Mouse (Mus musculus) granulocyte monocyte progenitor cell, adult 5-6 weeks (primary cell): ENCODE data around the gene Mogs. TPM values are rescaled to one million over a fixed set of nuclear protein-coding genes. Genes with fewer than 3 reads are reported as not detected.

ENCODE experiments used
- total RNA-seq, 2 experiments: library from RNA; stranded (forward) in 1 of 2; stranded (reverse) in 1 of 2; fragments of 200-712, 200-1000 nt in 1 of 2; fragments of >200 nt in 1 of 2; fragmentation: Nextera tagmentation in 1 of 2; gene quantifications; 2 replicates each; pipeline ENCODE4 v1.2.3; 2014 to 2017

The Mogs gene
- total RNA-seq, 2 experiments from 2014 or later = 90.1 to 158 TPM

Other genes starting within 250 kb of the Mogs start
- not detected in 2 replicates for gene Sema4f, start 175.7 kb upstream of the Mogs start, total RNA-seq (2014; fragmentation: Nextera tagmentation)
- not detected in 2 replicates for gene Sema4f, start 175.7 kb upstream of the Mogs start, total RNA-seq (2017)
- 2.2 TPM in 1 of 2 replicates, not detected in the other for gene M1ap, start 168.6 kb upstream of the Mogs start, total RNA-seq (2014; fragmentation: Nextera tagmentation)
- 2.7 and 6.3 TPM in 2 replicates for gene M1ap, start 168.6 kb upstream of the Mogs start, total RNA-seq (2017)
- gene Dok1, start 82.0 kb upstream of the Mogs start, total RNA-seq (2014; fragmentation: Nextera tagmentation) = 18.7 and 25.8 TPM in 2 replicates
- 9.0 and 16.1 TPM in 2 replicates for gene Dok1, start 82.0 kb upstream of the Mogs start, total RNA-seq (2017)
- 9.0 TPM in 1 of 2 replicates, not detected in the other for gene Loxl3, start 81.3 kb upstream of the Mogs start, total RNA-seq (2014; fragmentation: Nextera tagmentation)
- gene Loxl3, start 81.3 kb upstream of the Mogs start, total RNA-seq (2017) = 0.46 and 2.2 TPM in 2 replicates
- gene Aup1, start 61.0 kb upstream of the Mogs start, total RNA-seq (2014; fragmentation: Nextera tagmentation) = 235 and 242 TPM in 2 replicates
- 120 and 136 TPM in 2 replicates for gene Aup1, start 61.0 kb upstream of the Mogs start, total RNA-seq (2017)
- 96.9 and 114 TPM in 2 replicates for gene Htra2, start 60.2 kb upstream of the Mogs start, total RNA-seq (2014; fragmentation: Nextera tagmentation)
- 66.2 and 81.3 TPM in 2 replicates for gene Htra2, start 60.2 kb upstream of the Mogs start, total RNA-seq (2017)
- 0.81 and 2.4 TPM in 2 replicates for gene Dqx1, start 57.7 kb upstream of the Mogs start, total RNA-seq (2014; fragmentation: Nextera tagmentation)
- gene Dqx1, start 57.7 kb upstream of the Mogs start, total RNA-seq (2017) = 1.1 and 1.6 TPM in 2 replicates
- not detected in 2 replicates for gene Tlx2, start 45.2 kb upstream of the Mogs start, total RNA-seq (2014; fragmentation: Nextera tagmentation)
- gene Tlx2, start 45.2 kb upstream of the Mogs start, total RNA-seq (2017) = not detected in 2 replicates
- gene Pcgf1, start 37.6 kb upstream of the Mogs start, total RNA-seq (2014; fragmentation: Nextera tagmentation) = 20.3 and 24.6 TPM in 2 replicates
- gene Pcgf1, start 37.6 kb upstream of the Mogs start, total RNA-seq (2017) = 10.9 and 11.5 TPM in 2 replicates
- not detected in 2 replicates for gene Lbx2, start 29.1 kb upstream of the Mogs start, total RNA-seq (2014; fragmentation: Nextera tagmentation)
- 1.3 TPM in 1 of 2 replicates, not detected in the other for gene Lbx2, start 29.1 kb upstream of the Mogs start, total RNA-seq (2017)
- 2.8 and 8.2 TPM in 2 replicates for gene Ccdc142, start 13.9 kb upstream of the Mogs start, total RNA-seq (2014; fragmentation: Nextera tagmentation)
- gene Ccdc142, start 13.9 kb upstream of the Mogs start, total RNA-seq (2017) = 2.5 and 5.7 TPM in 2 replicates
- gene Gm42688, start 13.9 kb upstream of the Mogs start, total RNA-seq (2014; fragmentation: Nextera tagmentation) = 2.0 and 6.3 TPM in 2 replicates
- gene Gm42688, start 13.9 kb upstream of the Mogs start, total RNA-seq (2017) = 2.6 TPM in 2 replicates
- 48.6 and 78.4 TPM in 2 replicates for gene Mrpl53, start 6.5 kb upstream of the Mogs start, total RNA-seq (2014; fragmentation: Nextera tagmentation)
- gene Mrpl53, start 6.5 kb upstream of the Mogs start, total RNA-seq (2017) = 14.6 and 29.1 TPM in 2 replicates
- gene Wbp1, start 6.1 kb downstream of the Mogs start, total RNA-seq (2014; fragmentation: Nextera tagmentation) = 31.4 and 38.9 TPM in 2 replicates
- gene Wbp1, start 6.1 kb downstream of the Mogs start, total RNA-seq (2017) = 77.6 and 91.3 TPM in 2 replicates
- gene Ino80b, start 9.9 kb downstream of the Mogs start, total RNA-seq (2014; fragmentation: Nextera tagmentation) = 17.2 and 22.8 TPM in 2 replicates
- gene Ino80b, start 9.9 kb downstream of the Mogs start, total RNA-seq (2017) = 32.9 and 47.6 TPM in 2 replicates
- 5.1 and 8.7 TPM in 2 replicates for gene Rtkn, start 20.0 kb downstream of the Mogs start, total RNA-seq (2014; fragmentation: Nextera tagmentation)
- 2.1 and 5.0 TPM in 2 replicates for gene Rtkn, start 20.0 kb downstream of the Mogs start, total RNA-seq (2017)
- gene Wdr54, start 40.9 kb downstream of the Mogs start, total RNA-seq (2014; fragmentation: Nextera tagmentation) = not detected in 2 replicates
- 0.04 TPM in 1 of 2 replicates, not detected in the other for gene Wdr54, start 40.9 kb downstream of the Mogs start, total RNA-seq (2017)
- 0.51 TPM in 1 of 2 replicates, not detected in the other for gene 1700003E16Rik, start 40.9 kb downstream of the Mogs start, total RNA-seq (2014; fragmentation: Nextera tagmentation)
- gene 1700003E16Rik, start 40.9 kb downstream of the Mogs start, total RNA-seq (2017) = not detected in 2 replicates
- gene Dctn1, start 50.4 kb downstream of the Mogs start, total RNA-seq (2014; fragmentation: Nextera tagmentation) = 27.3 and 71.9 TPM in 2 replicates
- 69.4 and 69.5 TPM in 2 replicates for gene Dctn1, start 50.4 kb downstream of the Mogs start, total RNA-seq (2017)
- gene Slc4a5, start 104.3 kb downstream of the Mogs start, total RNA-seq (2014; fragmentation: Nextera tagmentation) = not detected in 2 replicates
- gene Slc4a5, start 104.3 kb downstream of the Mogs start, total RNA-seq (2017) = 0.13 TPM in 1 of 2 replicates, not detected in the other
- 20.8 and 48.1 TPM in 2 replicates for gene Mthfd2, start 210.4 kb downstream of the Mogs start, total RNA-seq (2014; fragmentation: Nextera tagmentation)
- gene Mthfd2, start 210.4 kb downstream of the Mogs start, total RNA-seq (2017) = 31.7 and 35.6 TPM in 2 replicates
- 75.2 and 76.6 TPM in 2 replicates for gene Mob1a, start 210.5 kb downstream of the Mogs start, total RNA-seq (2014; fragmentation: Nextera tagmentation)
- gene Mob1a, start 210.5 kb downstream of the Mogs start, total RNA-seq (2017) = 134 and 144 TPM in 2 replicates
- gene Bola3, start 233.7 kb downstream of the Mogs start, total RNA-seq (2014; fragmentation: Nextera tagmentation) = 76.1 and 91.2 TPM in 2 replicates
- 53.4 and 67.8 TPM in 2 replicates for gene Bola3, start 233.7 kb downstream of the Mogs start, total RNA-seq (2017)